Mouse (Mus musculus): ENCODE measurements around the gene Gtpbp3. TPM values are rescaled to one million over a fixed set of nuclear protein-coding genes. Genes with fewer than 3 reads are reported as not detected.

Gtpbp3 gene
- polyA plus RNA-seq, 1 experiment from 2014 or later = 7.1 TPM

DNA sequence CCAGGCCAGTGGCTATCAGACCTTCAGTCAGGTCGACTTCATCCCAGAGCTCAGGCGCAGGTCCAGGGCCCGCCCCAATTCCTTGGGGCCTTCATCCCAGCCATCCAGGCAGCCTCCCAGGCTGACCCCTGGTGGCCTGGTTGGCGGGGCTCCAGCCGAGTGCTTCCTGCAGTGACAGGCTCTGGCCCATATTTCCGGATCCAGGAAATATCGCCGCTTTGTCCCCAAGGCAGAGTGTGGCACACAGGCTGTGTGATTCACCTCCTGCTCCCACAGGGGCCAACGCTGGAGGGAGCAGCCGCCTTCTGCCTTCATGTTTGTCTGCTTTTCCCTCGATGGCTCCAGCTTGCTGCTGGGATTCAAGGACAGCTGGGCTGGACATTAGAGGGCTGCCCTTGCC lies 8.6 kb downstream of the Gtpbp3 start:
- Histone ChIP-seq H3K9ac (replicated peaks; ENCODE audit: low read depth, low read length) (no peak overlapping the region; the same call in 1 of the 2 replicates), H3K27ac (ENCODE audit: low read length) (peak overlapping the region; percentile 30; the same call in 1 of the 2 replicates), H3K36me3 (ENCODE audit: control insufficient read depth, insufficient read depth, low read length) (peaks cover 18% of the 10 kb centered on the region), H3K27me3 (ENCODE audit: control insufficient read depth, insufficient read depth, low read length) (no peaks in the 10 kb centered on the region), H3K4me1 (ENCODE audit: control insufficient read depth, insufficient read depth, low read length) (peaks cover 20% of the 10 kb centered on the region), H3K4me2 (replicated peaks; ENCODE audit: low read depth, low read length) (no peak overlapping the region), H3K4me3 (ENCODE audit: low read depth, low read length) (no peak overlapping the region), H3K9me3 (ENCODE audit: control insufficient read depth, low read depth, low read length) (no peaks in the 10 kb centered on the region)
- 34% methylated on average over 11 of the region's 11 CpGs for WGBS
- peak; percentile 25; the same call in 1 of the 2 replicates for ATAC-seq (ENCODE audit: insufficient number of reproducible peaks, insufficient read depth, low FRiP score, low read depth)

DNA sequence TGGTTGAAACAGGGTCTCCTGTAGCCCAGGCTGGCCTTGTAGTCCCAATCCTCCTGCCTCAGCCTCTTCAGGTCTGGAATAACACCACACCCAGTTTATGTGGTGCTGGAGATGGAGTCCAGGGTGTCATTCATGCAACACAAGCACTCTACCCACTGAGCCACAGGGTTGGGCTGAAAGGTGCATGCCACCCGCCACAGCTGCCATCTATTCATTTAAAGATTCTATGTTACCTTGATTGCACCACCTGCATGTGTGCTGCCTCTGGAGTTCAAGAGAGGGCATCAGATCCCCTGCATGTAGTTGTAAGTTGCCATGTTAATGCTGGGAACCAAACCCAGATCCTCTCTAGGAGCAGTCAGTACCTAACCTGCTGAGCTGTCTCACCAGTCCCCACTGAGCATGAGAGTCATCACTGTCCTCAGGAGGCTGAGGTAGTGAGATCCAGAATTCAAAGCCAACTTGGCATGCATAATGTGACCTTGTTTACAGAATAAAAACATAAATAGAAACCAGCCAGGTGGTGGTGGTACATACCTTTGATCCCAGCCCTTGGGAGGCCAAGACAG lies 9.3 kb downstream of the Gtpbp3 start:
- ATAC-seq (ENCODE audit: insufficient number of reproducible peaks, insufficient read depth, low FRiP score, low read depth) = no peak
- no peak overlapping the region for H3K4me3 ChIP-seq (ENCODE audit: low read depth, low read length)
- H3K27ac ChIP-seq (ENCODE audit: low read length) = peak overlapping the region; percentile 30; the same call in 1 of the 2 replicates
- peaks cover 15% of the 10 kb centered on the region for H3K36me3 ChIP-seq (ENCODE audit: control insufficient read depth, insufficient read depth, low read length)
- H3K4me1 ChIP-seq (ENCODE audit: control insufficient read depth, insufficient read depth, low read length) = peaks cover 20% of the 10 kb centered on the region
- H3K27me3 ChIP-seq (ENCODE audit: control insufficient read depth, insufficient read depth, low read length) = no peaks in the 10 kb centered on the region
- WGBS = 84% methylated on average over 1 of the region's 1 CpGs
- H3K4me2 ChIP-seq (replicated peaks; ENCODE audit: low read depth, low read length) = no peak overlapping the region
- no peaks in the 10 kb centered on the region for H3K9me3 ChIP-seq (ENCODE audit: control insufficient read depth, low read depth, low read length)
- no peak overlapping the region for H3K9ac ChIP-seq (replicated peaks; ENCODE audit: low read depth, low read length)

DNA sequence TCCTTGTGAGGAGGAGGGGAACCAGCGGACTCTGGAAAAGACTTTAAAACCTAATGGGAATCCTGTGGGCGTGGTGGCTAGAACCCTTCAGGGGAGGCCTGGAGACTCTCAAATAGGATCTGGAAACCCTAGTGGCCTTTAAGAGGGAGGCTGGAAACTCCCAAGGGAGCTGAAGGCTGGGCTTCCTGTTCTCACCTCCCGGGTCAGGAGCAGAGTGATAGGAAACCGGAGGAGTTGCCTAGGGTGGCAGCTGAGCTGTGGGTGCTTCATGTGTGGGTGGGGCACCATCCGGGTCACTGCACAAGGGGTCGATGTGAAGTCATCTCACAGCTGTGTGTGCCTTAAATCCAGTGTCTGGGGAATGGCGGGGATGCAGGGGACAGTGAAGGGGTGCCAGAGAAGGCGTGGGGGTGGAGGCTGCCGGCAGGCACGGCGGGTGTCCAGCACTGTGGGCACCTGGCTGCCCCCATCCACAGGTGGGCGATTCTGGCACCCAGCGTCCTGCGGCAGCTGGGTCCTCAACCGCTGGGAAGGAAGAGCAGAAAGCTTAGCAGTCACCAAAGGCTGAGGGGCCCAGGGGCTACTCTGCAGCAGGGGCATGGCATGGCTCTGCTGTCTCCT lies 10.1 kb downstream of the Gtpbp3 start:
- Histone ChIP-seq H3K4me2 (replicated peaks; ENCODE audit: low read depth, low read length) (no peak overlapping the region), H3K27ac (ENCODE audit: low read length) (peak overlapping the region; percentile 29; the same call in 1 of the 2 replicates), H3K4me1 (ENCODE audit: control insufficient read depth, insufficient read depth, low read length) (peaks cover 20% of the 10 kb centered on the region), H3K36me3 (ENCODE audit: control insufficient read depth, insufficient read depth, low read length) (peaks cover 7% of the 10 kb centered on the region), H3K27me3 (ENCODE audit: control insufficient read depth, insufficient read depth, low read length) (no peaks in the 10 kb centered on the region), H3K4me3 (ENCODE audit: low read depth, low read length) (no peak overlapping the region), H3K9me3 (ENCODE audit: control insufficient read depth, low read depth, low read length) (no peaks in the 10 kb centered on the region), H3K9ac (replicated peaks; ENCODE audit: low read depth, low read length) (no peak overlapping the region)
- no peak for ATAC-seq (ENCODE audit: insufficient number of reproducible peaks, insufficient read depth, low FRiP score, low read depth)
- WGBS = 18% methylated on average over 15 of the region's 15 CpGs

DNA sequence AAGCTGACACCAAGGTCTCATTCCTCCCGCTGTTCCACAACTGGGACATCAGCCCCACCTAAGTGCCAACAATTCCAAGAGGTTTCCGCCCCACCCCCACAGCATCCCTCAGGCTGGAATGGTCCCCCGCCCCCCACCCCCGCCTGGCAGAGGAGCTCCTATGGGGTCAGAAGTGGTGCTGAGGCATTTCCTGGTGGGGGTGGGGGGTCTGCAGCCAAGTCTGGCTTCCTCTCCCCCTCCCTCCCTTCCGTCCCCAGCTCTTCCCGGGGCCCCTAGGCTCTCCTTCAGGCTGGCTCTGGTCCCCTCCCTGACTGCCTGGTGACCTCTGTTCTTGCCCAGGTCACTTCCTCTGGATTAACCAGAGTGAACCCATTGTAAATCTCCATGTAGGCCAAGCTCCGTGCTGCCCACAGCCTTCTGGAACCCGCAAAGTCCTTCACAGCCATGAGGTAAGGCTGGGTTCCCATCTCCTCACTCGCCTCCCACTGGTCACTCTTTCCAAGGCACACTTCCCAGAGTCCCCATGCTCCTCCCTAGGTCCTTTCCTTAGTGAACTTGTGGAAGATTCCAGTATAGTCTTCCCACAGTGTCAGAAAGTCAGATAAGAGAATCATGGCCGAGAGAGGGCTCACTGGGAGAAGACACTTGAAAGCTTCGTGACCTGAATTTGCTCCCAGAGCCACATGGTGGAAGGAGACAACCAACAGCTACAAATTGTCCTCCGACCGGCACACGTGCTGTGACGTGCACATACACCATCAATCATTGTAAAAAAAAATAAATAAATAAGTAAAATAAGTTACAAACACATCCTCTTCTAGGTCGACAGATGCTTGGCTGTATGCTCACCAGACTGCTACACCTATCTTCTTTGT lies 11.2 kb downstream of the Gtpbp3 start:
- Histone ChIP-seq H3K27ac (ENCODE audit: low read length) (peak overlapping the region; percentile 29; the same call in 1 of the 2 replicates), H3K4me2 (replicated peaks; ENCODE audit: low read depth, low read length) (no peak overlapping the region), H3K27me3 (ENCODE audit: control insufficient read depth, insufficient read depth, low read length) (no peaks in the 10 kb centered on the region), H3K9me3 (ENCODE audit: control insufficient read depth, low read depth, low read length) (no peaks in the 10 kb centered on the region), H3K4me1 (ENCODE audit: control insufficient read depth, insufficient read depth, low read length) (peaks cover 20% of the 10 kb centered on the region), H3K4me3 (ENCODE audit: low read depth, low read length) (no peak overlapping the region), H3K36me3 (ENCODE audit: control insufficient read depth, insufficient read depth, low read length) (peaks cover 3% of the 10 kb centered on the region; the same call in 1 of the 2 replicates), H3K9ac (replicated peaks; ENCODE audit: low read depth, low read length) (no peak overlapping the region)
- WGBS = 21% methylated on average over 16 of the region's 16 CpGs
- ATAC-seq (ENCODE audit: insufficient number of reproducible peaks, insufficient read depth, low FRiP score, low read depth) = no peak

DNA sequence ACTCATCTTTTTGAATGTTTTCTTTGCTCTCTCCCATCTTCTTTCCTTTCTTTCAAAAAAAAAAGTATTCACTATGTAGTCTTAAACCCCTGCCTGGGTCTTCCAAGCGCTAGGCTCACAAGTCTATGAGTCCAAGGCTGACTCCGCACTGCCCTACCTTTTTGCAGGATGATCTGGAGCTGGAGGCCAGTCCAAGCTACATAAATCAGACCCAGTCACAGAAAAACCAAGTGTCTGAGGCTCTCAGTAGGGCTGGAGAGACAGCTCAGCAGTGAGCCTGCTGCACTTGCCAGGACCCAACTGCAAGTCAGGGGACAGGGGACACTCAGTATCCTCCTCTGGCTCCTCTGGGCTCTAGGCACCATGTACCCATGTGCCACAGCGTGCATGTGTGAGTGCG lies 16.4 kb downstream of the Gtpbp3 start:
- Histone ChIP-seq H3K9me3 (ENCODE audit: control insufficient read depth, low read depth, low read length) (no peaks in the 10 kb centered on the region), H3K27ac (ENCODE audit: low read length) (no peak overlapping the region)
- WGBS = 82% methylated on average over 4 of the region's 4 CpGs

DNA sequence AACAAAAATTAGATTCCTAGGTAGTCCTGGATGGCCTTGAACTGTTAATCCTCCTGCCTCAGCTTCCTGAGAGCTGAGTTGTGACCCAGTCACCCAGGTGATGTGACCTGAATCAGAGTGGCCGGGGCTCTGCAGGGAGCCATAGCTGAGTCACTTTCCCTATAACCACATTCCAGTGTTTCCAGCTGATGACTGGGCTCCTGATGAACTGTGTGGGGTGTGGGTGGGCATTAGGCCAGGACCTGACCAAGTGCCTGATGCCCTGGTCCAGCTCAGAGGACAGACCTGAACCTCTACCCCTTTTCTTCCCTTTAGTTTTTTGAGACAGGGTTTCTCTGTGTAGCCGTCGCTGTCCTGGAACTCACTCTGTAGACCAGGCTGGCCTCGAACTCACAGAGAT lies 17.4 kb downstream of the Gtpbp3 start:
- Histone ChIP-seq H3K9me3 (ENCODE audit: control insufficient read depth, low read depth, low read length) (no peaks in the 10 kb centered on the region), H3K9ac (replicated peaks; ENCODE audit: low read depth, low read length) (no peak overlapping the region), H3K4me2 (replicated peaks; ENCODE audit: low read depth, low read length) (no peak overlapping the region), H3K4me1 (ENCODE audit: control insufficient read depth, insufficient read depth, low read length) (no peaks in the 10 kb centered on the region), H3K4me3 (ENCODE audit: low read depth, low read length) (no peak overlapping the region), H3K27me3 (ENCODE audit: control insufficient read depth, insufficient read depth, low read length) (peaks cover 22% of the 10 kb centered on the region), H3K27ac (ENCODE audit: low read length) (no peak overlapping the region), H3K36me3 (ENCODE audit: control insufficient read depth, insufficient read depth, low read length) (no peaks in the 10 kb centered on the region)
- 93% methylated on average over 4 of the region's 4 CpGs for WGBS
- no peak for ATAC-seq (ENCODE audit: insufficient number of reproducible peaks, insufficient read depth, low FRiP score, low read depth)

More for the DNA sequence above, 16.4 kb downstream of the Gtpbp3 start:
- no peaks in the 10 kb centered on the region for H3K36me3 ChIP-seq (ENCODE audit: control insufficient read depth, insufficient read depth, low read length)
- no peak overlapping the region for H3K9ac ChIP-seq (replicated peaks; ENCODE audit: low read depth, low read length)
- no peak overlapping the region for H3K4me2 ChIP-seq (replicated peaks; ENCODE audit: low read depth, low read length)
- H3K4me1 ChIP-seq (ENCODE audit: control insufficient read depth, insufficient read depth, low read length) = no peaks in the 10 kb centered on the region
- ATAC-seq (ENCODE audit: insufficient number of reproducible peaks, insufficient read depth, low FRiP score, low read depth) = no peak
- H3K4me3 ChIP-seq (ENCODE audit: low read depth, low read length) = no peak overlapping the region
- H3K27me3 ChIP-seq (ENCODE audit: control insufficient read depth, insufficient read depth, low read length) = peaks cover 20% of the 10 kb centered on the region

DNA sequence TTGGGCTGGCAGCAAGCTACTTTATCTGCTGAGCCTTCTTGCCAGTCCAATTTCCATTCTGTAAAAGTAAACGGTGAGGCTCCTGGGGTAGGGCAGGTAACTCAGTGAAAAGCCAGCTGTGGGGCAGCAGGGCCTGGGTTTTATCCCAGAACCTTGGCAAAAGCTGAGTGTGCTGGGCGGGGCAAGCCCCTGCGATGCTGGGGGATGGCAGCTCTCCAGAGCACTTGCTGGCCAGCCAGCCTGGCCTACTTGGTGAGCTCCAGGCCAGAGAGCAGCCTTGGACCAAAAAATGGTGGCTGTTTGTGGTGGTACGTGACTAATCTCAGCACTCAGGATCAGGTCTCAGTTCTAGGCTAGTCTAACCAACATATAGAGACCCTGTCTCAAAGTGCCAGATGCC lies 18.1 kb downstream of the Gtpbp3 start:
- Histone ChIP-seq H3K4me2 (replicated peaks; ENCODE audit: low read depth, low read length) (no peak overlapping the region), H3K4me1 (ENCODE audit: control insufficient read depth, insufficient read depth, low read length) (no peaks in the 10 kb centered on the region), H3K27ac (ENCODE audit: low read length) (no peak overlapping the region), H3K9ac (replicated peaks; ENCODE audit: low read depth, low read length) (no peak overlapping the region), H3K4me3 (ENCODE audit: low read depth, low read length) (no peak overlapping the region), H3K27me3 (ENCODE audit: control insufficient read depth, insufficient read depth, low read length) (peaks cover 22% of the 10 kb centered on the region), H3K9me3 (ENCODE audit: control insufficient read depth, low read depth, low read length) (no peaks in the 10 kb centered on the region), H3K36me3 (ENCODE audit: control insufficient read depth, insufficient read depth, low read length) (no peaks in the 10 kb centered on the region)
- 75% methylated on average over 4 of the region's 4 CpGs for WGBS
- no peak for ATAC-seq (ENCODE audit: insufficient number of reproducible peaks, insufficient read depth, low FRiP score, low read depth)

DNA sequence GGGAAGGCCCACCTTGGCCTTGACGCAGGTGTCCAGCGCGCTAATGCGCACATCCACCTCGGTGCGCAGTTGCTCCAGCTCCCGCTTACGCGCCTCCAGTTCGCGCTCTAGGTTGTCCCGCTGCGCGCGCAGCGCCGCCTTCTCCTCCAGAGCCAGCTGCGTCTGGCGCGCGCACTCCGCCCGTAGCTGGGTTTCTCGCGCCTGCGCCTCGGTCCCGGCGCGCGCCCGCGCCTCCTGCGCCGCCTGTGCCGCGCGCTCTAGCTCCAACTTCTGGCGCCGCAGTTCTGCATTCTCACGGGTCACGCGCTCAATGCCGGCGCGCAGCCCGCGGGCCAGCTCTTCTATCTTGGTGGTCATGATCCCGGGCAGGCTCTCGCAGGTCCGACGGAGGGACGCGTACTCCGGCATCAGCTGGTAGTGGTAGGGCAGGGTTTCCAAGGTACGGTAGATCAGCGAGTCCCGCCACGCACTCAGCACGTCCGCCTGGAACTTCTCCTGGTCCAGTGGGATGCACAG lies 19.7 kb downstream of the Gtpbp3 start:
- H3K9ac ChIP-seq (replicated peaks; ENCODE audit: low read depth, low read length) = 0 out of 2 replicates have a peak overlapping the region, but pooled peaks have one; percentile 11
- peak; percentile 74; the same call in 1 of the 2 replicates for ATAC-seq (ENCODE audit: insufficient number of reproducible peaks, insufficient read depth, low FRiP score, low read depth)

More for the DNA sequence above, 19.7 kb downstream of the Gtpbp3 start:
- under 1% methylated on average over 61 of the region's 61 CpGs for WGBS
- Histone ChIP-seq H3K4me3 (ENCODE audit: low read depth, low read length) (peak overlapping the region; percentile 40), H3K36me3 (ENCODE audit: control insufficient read depth, insufficient read depth, low read length) (no peaks in the 10 kb centered on the region), H3K4me2 (replicated peaks; ENCODE audit: low read depth, low read length) (peak overlapping the region; percentile 61), H3K9me3 (ENCODE audit: control insufficient read depth, low read depth, low read length) (no peaks in the 10 kb centered on the region), H3K27me3 (ENCODE audit: control insufficient read depth, insufficient read depth, low read length) (peaks cover 22% of the 10 kb centered on the region), H3K27ac (ENCODE audit: low read length) (no peak overlapping the region), H3K4me1 (ENCODE audit: control insufficient read depth, insufficient read depth, low read length) (no peaks in the 10 kb centered on the region)
